Mouse (Mus musculus) heart, embryonic 16.5 days (tissue): ENCODE measurements at regions not wholly inside any gene's neighbourhood (a gene's known extent, or its start where the extent isn't known, plus 50 kb on each side); places are given as distances from the start of the nearest gene placed in this dataset.

Source experiments
- ATAC-seq: fragments of 200-750 bp; cut with Nextera tagmentation; replicated peaks from 2 replicates; pipeline ENCODE4 v1.8.0; 2017; ENCODE audit warnings: moderate number of reproducible peaks; ENCODE audit not compliant: insufficient read depth, low FRiP score; ENCODE audit errors: extremely low read depth
- H3K27ac ChIP-seq: fragments of 300-500 bp; sonication (generic); 2 replicates; pipeline ENCODE4 v1.5.1; 2014; ENCODE audit warnings: mild to moderate bottlenecking, low read length, control low read depth, moderate library complexity
- H3K27me3 ChIP-seq: fragments of 300-500 bp; sonication (generic); 2 replicates; pipeline ENCODE4 v1.6.1; 2014; ENCODE audit warnings: low read length, mixed read lengths; ENCODE audit not compliant: control insufficient read depth, insufficient read depth
- H3K36me3 ChIP-seq: fragments of 300-500 bp; sonication (generic); 2 replicates; pipeline ENCODE4 v1.6.1; 2014; ENCODE audit not compliant: control insufficient read depth, insufficient read depth
- H3K4me1 ChIP-seq: fragments of 300-500 bp; sonication (generic); 2 replicates; pipeline ENCODE4 v1.6.1; 2014; ENCODE audit warnings: low read length, mixed read lengths; ENCODE audit not compliant: control insufficient read depth, insufficient read depth
- H3K4me2 ChIP-seq: fragments of 300-500 bp; sonication (generic); 2 replicates; pipeline ENCODE4 v1.6.1; 2014; ENCODE audit warnings: low read depth, mild to moderate bottlenecking, control low read depth, low read length
- H3K4me3 ChIP-seq: fragments of 300-500 bp; sonication (generic); 2 replicates; pipeline ENCODE4 v1.5.1; 2014; ENCODE audit warnings: mild to moderate bottlenecking, control low read depth, low read length
- H3K9ac ChIP-seq: fragments of 300-500 bp; sonication (generic); 2 replicates; pipeline ENCODE4 v1.6.1; 2014; ENCODE audit warnings: low read length, control low read depth
- H3K9me3 ChIP-seq: fragments of 300-500 bp; sonication (generic); replicated peaks from 2 replicates; pipeline ENCODE4 v1.6.1; 2016; ENCODE audit warnings: low read length; ENCODE audit not compliant: control insufficient read depth
- WGBS: fragments of 180-500 bp; shearing (Covaris S2); extraction: QIAGEN DNeasy Blood & Tissue Kit; methylation state at CpG from one replicate; pipeline ENCODE4 v1.1.7; 2014; 5-methylcytosine and 5-hydroxymethylcytosine counted together

DNA sequence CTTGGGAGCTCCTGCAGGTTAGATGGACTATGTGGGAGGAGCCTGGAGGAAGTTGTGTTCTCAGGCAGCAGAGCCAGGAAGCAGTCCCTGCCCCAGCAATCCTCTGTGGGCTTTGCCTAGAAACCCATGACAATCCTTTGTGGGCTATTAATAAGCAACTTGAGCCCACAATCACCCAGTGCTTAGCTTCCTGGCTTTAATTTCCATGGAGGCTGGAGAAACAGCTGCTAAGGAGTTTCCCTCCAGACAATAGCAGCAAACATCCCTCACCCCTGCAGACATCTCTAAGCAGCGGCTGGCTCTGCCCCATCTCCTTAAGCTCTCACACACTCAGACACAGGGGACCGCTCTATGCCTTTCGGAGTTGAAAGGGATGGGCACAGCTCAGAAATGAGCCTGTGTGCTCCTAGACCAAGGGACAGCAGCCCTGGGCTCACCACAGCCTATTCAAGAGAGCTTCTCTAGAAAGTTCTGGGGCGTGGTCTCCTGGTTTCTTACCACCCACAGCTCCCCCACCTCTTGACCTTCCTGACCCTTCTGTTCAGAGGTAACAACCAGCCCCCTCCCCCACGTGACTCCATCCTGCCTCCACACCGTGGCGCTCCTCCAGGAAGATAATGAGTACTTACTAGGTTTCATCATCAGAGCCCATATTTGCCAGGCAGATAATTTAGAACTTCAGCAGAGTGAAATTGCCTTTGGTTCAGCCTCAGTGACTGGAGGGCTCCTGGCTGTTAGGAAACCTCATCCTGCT, 112.6 kb upstream of the Tle3 start:
- peaks cover under 1% of the 10 kb centered on the region; the same call in 1 of the 2 replicates for H3K9me3 ChIP-seq
- H3K36me3 ChIP-seq, result no peaks in the 10 kb centered on the region
- H3K9ac ChIP-seq, result no peak overlapping the region
- peak; percentile 18; the same call in 1 of the 2 replicates for ATAC-seq
- 0 out of 2 replicates have a peak, but pooled peaks cover 3% of the 10 kb centered on the region for H3K4me1 ChIP-seq
- no peak overlapping the region for H3K4me2 ChIP-seq
- H3K27ac ChIP-seq, result peak overlapping the region; percentile 24
- H3K4me3 ChIP-seq, result no peak overlapping the region
- WGBS, result 22% methylated on average over 7 of the region's 7 CpGs
- H3K27me3 ChIP-seq, result peaks cover 10% of the 10 kb centered on the region

DNA sequence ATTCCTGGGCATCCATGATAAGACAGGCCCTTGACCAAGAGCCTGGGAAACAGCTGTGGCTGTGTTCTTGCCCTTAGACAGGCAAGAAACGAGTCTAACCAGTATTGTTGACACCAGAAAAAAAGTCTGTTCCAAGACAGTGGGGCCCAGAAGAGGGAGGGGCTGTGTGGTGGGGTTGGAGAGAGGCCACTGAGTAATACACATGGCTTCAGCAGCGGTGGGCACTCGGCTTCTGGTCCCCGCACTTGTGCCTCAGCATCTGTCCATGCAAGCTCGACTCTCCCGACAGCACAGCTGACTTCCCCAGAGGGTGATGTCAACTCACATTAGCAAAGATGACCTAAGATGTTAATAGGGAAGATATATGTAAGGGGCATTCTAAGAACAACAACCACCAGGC, 110.9 kb upstream of the Tle3 start:
- WGBS, result 61% methylated on average over 6 of the region's 6 CpGs
- no peak overlapping the region for H3K4me2 ChIP-seq
- peaks cover 8% of the 10 kb centered on the region for H3K27me3 ChIP-seq
- H3K4me1 ChIP-seq, result 0 out of 2 replicates have a peak, but pooled peaks cover 3% of the 10 kb centered on the region
- no peak for ATAC-seq
- H3K9me3 ChIP-seq, result peaks cover 9% of the 10 kb centered on the region
- H3K27ac ChIP-seq, result no peak overlapping the region
- no peak overlapping the region for H3K9ac ChIP-seq
- no peaks in the 10 kb centered on the region for H3K36me3 ChIP-seq
- H3K4me3 ChIP-seq, result no peak overlapping the region

DNA sequence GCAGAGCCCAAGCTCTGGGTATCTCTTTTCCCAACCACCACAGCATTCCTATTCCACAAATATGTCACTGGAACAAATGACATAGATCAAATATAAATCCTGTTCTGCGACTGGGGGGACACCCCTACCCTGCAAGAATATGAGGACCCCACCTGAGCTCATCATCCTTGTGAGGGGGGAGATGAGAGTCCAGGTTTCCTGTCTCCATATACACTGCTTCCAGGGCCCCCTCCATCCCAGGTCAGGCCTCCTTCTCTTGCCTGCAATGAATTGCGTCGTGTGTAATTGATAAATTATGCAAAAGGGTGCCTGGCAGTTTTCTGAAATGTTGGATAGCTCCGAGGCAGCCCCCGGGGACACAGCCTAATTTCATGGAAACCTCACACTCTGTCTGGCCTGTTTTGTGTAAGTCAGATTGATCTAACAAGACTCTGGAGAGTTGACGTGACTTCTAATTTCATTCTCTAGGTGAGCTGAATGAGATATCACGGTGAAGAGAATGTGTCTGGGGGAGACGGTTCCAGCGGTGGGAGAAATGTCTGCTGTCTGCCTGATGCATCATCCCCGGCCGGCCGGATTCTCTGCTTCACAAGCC, 110.3 kb upstream of the Tle3 start:
- Histone ChIP-seq H3K27me3 (peaks cover 13% of the 10 kb centered on the region), H3K9ac (no peak overlapping the region)
- ATAC-seq, result no peak

DNA sequence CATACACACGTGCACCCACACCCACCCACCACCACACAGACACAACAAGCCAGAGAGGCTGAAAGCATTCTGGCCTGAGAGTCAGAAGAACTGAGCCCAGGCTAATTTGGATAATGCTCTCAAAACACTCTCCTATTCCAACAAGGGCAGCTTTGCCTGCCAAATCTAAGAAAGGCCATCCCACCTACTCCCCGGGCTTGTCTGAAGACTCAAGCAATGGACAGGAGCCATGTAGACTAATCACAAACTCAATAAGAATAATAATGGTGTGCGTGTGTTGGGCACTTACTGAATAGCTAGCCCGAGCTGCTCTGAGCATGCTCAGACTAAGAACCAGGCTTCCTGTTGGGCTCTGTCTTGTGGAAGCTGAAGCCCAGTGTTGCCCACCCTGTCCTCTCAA, 108.8 kb upstream of the Tle3 start:
- Histone ChIP-seq H3K9ac (no peak overlapping the region), H3K4me2 (no peak overlapping the region), H3K4me1 (0 out of 2 replicates have a peak, but pooled peaks cover 3% of the 10 kb centered on the region), H3K9me3 (peaks cover 9% of the 10 kb centered on the region), H3K36me3 (no peaks in the 10 kb centered on the region), H3K27ac (no peak overlapping the region), H3K27me3 (peaks cover 25% of the 10 kb centered on the region), H3K4me3 (no peak overlapping the region)
- ATAC-seq, result no peak
- 73% methylated on average over 4 of the region's 4 CpGs for WGBS

More for the DNA sequence above, 110.3 kb upstream of the Tle3 start:
- Histone ChIP-seq H3K4me2 (no peak overlapping the region), H3K27ac (no peak overlapping the region), H3K36me3 (no peaks in the 10 kb centered on the region), H3K4me3 (no peak overlapping the region), H3K9me3 (peaks cover 9% of the 10 kb centered on the region), H3K4me1 (0 out of 2 replicates have a peak, but pooled peaks cover 3% of the 10 kb centered on the region)
- WGBS, result 46% methylated on average over 12 of the region's 12 CpGs

DNA sequence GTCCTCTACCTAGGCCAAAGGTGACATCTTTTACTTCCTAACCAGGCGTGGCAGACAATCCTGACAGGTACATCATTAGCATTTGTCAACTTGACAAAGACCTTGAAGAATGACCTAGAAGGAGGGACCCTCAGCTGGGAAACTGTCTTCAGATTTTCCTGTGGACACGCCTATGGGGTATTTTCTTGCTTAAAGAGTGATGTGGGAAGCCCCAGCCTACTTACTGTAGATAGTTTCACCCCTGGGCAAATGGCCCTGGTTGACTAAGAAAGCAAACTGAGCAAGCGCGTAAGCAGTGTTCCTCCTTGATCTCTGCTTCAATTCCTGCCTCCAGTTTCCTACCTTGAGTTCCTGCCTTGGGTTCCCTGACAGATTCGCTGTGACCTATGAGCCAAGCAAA, 106.7 kb upstream of the Tle3 start:
- H3K9me3 ChIP-seq, result peaks cover 9% of the 10 kb centered on the region
- no peaks in the 10 kb centered on the region for H3K4me1 ChIP-seq
- H3K36me3 ChIP-seq, result no peaks in the 10 kb centered on the region
- no peak overlapping the region for H3K4me3 ChIP-seq
- no peak overlapping the region for H3K4me2 ChIP-seq
- H3K27ac ChIP-seq, result no peak overlapping the region
- 90% methylated on average over 5 of the region's 5 CpGs for WGBS
- ATAC-seq, result no peak
- no peak overlapping the region for H3K9ac ChIP-seq
- H3K27me3 ChIP-seq, result peaks cover 36% of the 10 kb centered on the region

DNA sequence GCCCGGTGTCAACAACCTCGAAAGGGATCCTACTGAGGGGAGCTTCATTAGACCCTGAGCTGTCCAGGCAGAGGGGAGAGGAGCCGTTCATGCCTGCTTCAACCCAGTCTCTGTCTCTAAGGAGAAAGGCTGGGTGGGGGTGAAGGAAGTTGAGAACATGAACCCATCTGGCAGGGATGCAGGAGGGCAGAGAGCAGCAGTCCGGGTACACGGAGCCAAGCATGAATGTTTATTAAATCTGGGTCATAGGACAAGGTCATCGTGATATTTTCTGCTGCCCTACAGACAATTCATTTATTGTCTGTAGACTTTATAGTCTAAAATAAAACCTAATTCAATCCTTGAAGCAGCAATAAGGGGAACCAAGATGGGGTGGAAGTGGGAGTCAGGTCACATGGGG, 105.2 kb upstream of the Tle3 start:
- no peak overlapping the region for H3K27ac ChIP-seq
- ATAC-seq, result no peak
- H3K4me1 ChIP-seq, result no peaks in the 10 kb centered on the region
- H3K27me3 ChIP-seq, result peaks cover 41% of the 10 kb centered on the region
- H3K9ac ChIP-seq, result no peak overlapping the region
- no peak overlapping the region for H3K4me3 ChIP-seq
- H3K4me2 ChIP-seq, result no peak overlapping the region
- peaks cover 9% of the 10 kb centered on the region for H3K9me3 ChIP-seq
- H3K36me3 ChIP-seq, result no peaks in the 10 kb centered on the region
- WGBS, result 82% methylated on average over 6 of the region's 6 CpGs

DNA sequence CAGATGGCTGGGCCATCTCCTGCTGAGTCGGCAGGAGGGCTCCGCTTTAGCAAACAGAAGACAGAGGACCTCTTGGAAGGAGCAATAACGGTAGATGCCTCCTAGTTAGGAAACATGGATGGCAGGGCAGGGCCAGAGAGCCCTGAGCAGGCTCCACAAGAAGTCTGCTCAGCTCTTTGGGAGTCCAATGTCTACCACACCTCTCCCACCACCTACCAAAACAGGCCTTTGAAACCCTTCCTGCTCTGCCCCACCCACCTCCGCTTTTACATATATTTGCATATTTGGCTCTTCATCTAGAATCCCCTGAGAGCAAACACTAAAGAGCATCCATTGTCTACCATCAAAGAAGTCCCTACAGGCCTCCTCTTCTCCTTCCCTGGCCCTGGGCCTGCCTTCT, 104.6 kb upstream of the Tle3 start:
- WGBS, result 59% methylated on average over 4 of the region's 4 CpGs
- H3K4me1 ChIP-seq, result no peaks in the 10 kb centered on the region
- ATAC-seq, result no peak
- H3K4me3 ChIP-seq, result no peak overlapping the region
- no peak overlapping the region for H3K4me2 ChIP-seq
- peaks cover 9% of the 10 kb centered on the region for H3K9me3 ChIP-seq
- peaks cover 47% of the 10 kb centered on the region for H3K27me3 ChIP-seq
- H3K9ac ChIP-seq, result no peak overlapping the region
- H3K36me3 ChIP-seq, result no peaks in the 10 kb centered on the region
- no peak overlapping the region for H3K27ac ChIP-seq

DNA sequence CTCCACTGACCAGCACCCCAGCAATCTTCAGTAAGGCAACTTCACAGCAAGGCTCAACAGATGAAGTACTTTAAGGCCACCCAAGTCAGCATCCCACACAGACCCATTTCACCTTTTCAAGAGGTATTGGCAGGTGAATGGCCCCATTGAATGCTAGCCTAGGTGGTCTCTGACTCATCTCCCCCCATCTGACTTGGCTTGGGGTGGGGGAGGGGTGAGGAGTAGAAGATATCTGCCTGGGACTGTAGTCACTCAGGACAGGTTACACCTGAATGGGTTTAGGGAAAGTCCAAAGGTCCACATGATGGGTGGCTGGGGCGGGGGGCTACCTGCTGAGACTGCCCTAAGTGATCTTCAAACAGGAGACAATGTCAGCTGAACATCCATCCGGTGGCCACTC, 104.0 kb upstream of the Tle3 start:
- no peak overlapping the region for H3K9ac ChIP-seq
- peaks cover 9% of the 10 kb centered on the region for H3K9me3 ChIP-seq
- H3K4me3 ChIP-seq, result no peak overlapping the region
- WGBS, result 69% methylated on average over 2 of the region's 2 CpGs
- no peaks in the 10 kb centered on the region for H3K36me3 ChIP-seq
- H3K4me1 ChIP-seq, result no peaks in the 10 kb centered on the region
- H3K4me2 ChIP-seq, result no peak overlapping the region
- H3K27ac ChIP-seq, result no peak overlapping the region
- H3K27me3 ChIP-seq, result peaks cover 49% of the 10 kb centered on the region
- ATAC-seq, result no peak

DNA sequence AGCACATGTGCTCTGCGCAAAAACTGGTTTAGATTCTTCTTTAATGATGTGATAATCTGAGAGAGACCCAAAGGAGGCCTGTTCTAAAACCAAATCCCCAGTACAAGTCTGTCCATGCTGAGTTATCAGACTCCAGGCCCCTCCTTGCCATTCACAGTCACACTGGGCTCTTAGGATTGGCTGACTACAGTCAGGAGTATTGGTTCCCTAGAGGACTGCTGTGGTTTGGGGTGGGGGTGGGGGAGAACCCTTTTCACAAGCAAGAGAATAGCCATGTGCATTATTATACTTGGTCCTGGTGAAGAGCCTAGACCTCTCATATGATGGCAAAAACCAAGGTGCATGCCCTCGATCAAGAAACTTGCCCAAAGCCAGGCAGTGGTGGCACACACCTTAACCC, 103.5 kb upstream of the Tle3 start:
- Histone ChIP-seq H3K36me3 (no peaks in the 10 kb centered on the region), H3K27me3 (peaks cover 54% of the 10 kb centered on the region), H3K9me3 (peaks cover 9% of the 10 kb centered on the region), H3K27ac (no peak overlapping the region), H3K4me1 (no peaks in the 10 kb centered on the region), H3K4me2 (no peak overlapping the region), H3K4me3 (no peak overlapping the region), H3K9ac (no peak overlapping the region)
- 82% methylated on average over 2 of the region's 2 CpGs for WGBS
- no peak for ATAC-seq
